Mouse (Mus musculus) heart, embryonic 12.5 days (tissue): ENCODE results near the gene Uhrf1. TPM values are rescaled to one million over a fixed set of nuclear protein-coding genes. Genes with fewer than 3 reads are reported as not detected.

Experiments
- ATAC-seq: fragments of 200-750 bp; cut with Nextera tagmentation; 2 replicates; pipeline ENCODE4 v1.8.0; 2017; ENCODE audit warnings: moderate TSS enrichment, moderate library complexity; ENCODE audit not compliant: insufficient number of reproducible peaks, low FRiP score
- H3K27ac ChIP-seq: fragments of 300-500 bp; sonication (generic); 2 replicates; pipeline ENCODE4 v1.5.1; 2016; ENCODE audit warnings: mild to moderate bottlenecking, moderate library complexity; ENCODE audit not compliant: poor library complexity, severe bottlenecking
- H3K27me3 ChIP-seq: fragments of 300-500 bp; sonication (generic); replicated peaks from 2 replicates; pipeline ENCODE4 v1.6.1; 2016; ENCODE audit warnings: mild to moderate bottlenecking, moderate library complexity
- H3K36me3 ChIP-seq: fragments of 300-500 bp; sonication (generic); 2 replicates; pipeline ENCODE4 v1.6.1; 2016; ENCODE audit warnings: mild to moderate bottlenecking, moderate library complexity
- H3K4me1 ChIP-seq: fragments of 300-500 bp; sonication (generic); replicated peaks from 2 replicates; pipeline ENCODE4 v1.6.1; 2016; ENCODE audit warnings: mild to moderate bottlenecking
- H3K4me2 ChIP-seq: fragments of 300-500 bp; sonication (generic); 2 replicates; pipeline ENCODE4 v1.6.1; 2016; ENCODE audit warnings: mild to moderate bottlenecking, moderate library complexity
- H3K4me3 ChIP-seq: fragments of 300-500 bp; sonication (generic); 2 replicates; pipeline ENCODE4 v1.5.1; 2016; ENCODE audit warnings: mild to moderate bottlenecking
- H3K9ac ChIP-seq: fragments of 300-500 bp; sonication (generic); 2 replicates; pipeline ENCODE4 v1.6.1; 2016; ENCODE audit warnings: mild to moderate bottlenecking, moderate library complexity
- H3K9me3 ChIP-seq: fragments of 300-500 bp; sonication (generic); replicated peaks from 2 replicates; pipeline ENCODE4 v1.6.1; 2016; ENCODE audit warnings: mild to moderate bottlenecking, moderate library complexity
- WGBS: fragments of 180-500 bp; shearing (Covaris S2); methylation state at CpG from one replicate; pipeline ENCODE4 v1.1.7; 2016; 5-methylcytosine and 5-hydroxymethylcytosine counted together
- polyA plus RNA-seq: library from polyadenylated mRNA; unstranded; fragments of >200 nt; fragmentation: Nextera tagmentation; extraction: Ambion mirVana; gene quantifications from 2 replicates; pipeline ENCODE4 v1.2.1, GENCODE M21; 2016

The Uhrf1 gene
- polyA plus RNA-seq, 1 experiment from 2014 or later: 88.4 TPM

DNA sequence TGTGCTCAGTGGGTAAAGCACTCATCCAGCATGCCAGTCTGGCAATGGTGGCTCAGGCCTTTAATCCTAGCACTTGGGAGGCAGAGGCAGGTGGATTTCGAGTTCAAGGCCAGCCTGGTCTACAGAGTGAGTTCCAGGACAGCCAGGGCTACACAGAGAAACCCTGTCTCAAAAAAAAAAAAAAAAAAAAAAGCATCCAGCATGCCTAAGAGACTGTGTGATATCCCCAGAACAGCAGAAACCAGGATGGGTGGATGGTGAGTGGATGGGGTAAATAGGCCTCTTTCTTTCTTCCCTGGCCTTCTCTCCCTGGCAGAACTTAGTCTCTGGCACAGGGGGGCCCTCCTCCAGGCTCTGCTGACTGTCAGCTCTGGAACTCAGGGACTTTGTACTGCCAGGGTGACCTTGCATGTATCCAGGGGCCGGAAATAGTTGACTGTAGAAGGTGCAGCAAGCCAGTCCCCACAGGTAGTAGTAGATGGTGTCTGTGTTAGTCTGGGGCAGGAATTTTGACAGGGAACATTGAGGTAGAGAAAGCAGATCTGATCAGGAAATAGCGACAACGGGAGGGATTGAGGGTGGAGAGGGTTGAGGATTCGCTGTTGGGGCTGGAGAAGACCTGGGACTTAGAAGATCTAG, 27.2 kb upstream of the Uhrf1 start:
- Histone ChIP-seq H3K9me3 (no peaks in the 10 kb centered on the region), H3K4me1 (peaks cover 50% of the 10 kb centered on the region), H3K27me3 (no peaks in the 10 kb centered on the region), H3K4me3 (peak overlapping the region; percentile 65), H3K9ac (peak overlapping the region; percentile 94), H3K36me3 (peaks cover 55% of the 10 kb centered on the region), H3K27ac (peak overlapping the region; percentile 95), H3K4me2 (peak overlapping the region; percentile 89)
- peak; percentile 29; the same call in 1 of the 2 replicates for ATAC-seq
- WGBS: 13% methylated on average over 5 of the region's 5 CpGs

DNA sequence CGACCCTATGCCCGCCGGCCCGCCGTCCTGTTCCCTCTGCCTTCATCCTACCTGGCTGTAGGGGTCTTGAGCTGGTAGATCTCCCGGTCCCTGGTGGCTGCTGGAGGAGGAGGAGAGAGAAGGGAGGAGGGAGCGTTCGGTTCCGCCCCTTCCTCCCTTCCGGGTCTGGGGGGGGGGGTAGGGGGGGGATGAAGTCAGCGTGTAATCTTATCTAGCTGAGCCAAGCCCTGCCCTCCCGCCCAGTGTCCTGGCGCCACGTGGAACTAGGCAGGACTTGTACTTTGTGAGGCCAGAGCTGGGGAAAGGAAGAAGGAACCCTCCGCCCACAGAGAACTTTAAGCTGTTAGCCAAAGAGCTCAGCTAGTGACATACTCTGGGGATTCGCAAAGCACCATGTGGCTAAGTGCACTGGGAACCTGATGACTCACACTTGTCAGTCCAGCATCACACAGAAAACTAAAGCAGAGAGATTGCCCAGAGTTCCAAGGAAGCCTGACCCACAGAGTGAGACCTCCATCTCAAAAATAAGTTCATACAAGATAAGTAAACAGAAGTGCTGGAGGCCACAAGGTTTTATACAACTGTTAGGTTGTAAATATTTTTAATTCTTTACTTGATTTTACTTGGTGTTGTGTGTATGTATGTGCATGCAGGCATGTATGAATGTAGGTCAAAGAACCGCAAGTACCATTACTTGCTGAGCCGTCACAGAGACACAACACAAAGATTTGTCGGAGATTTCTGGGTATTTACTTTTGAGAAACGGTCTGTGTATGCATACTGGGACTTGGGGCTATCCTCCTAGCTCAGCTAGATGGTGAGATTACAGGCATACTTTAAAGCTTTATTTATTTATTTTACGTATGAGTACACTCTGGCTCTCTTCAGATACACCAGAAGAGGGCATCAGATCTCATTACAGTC, 26.2 kb upstream of the Uhrf1 start, which contains the start of gene Ticam1:
TSS of gene Ticam1 (minus strand) at position 144 of the 924 bp plus-strand sequence.
- no peaks in the 10 kb centered on the region for H3K9me3 ChIP-seq
- peak within 1 kb of the TSS; percentile 89 for H3K4me2 ChIP-seq
- peak; percentile 93 for ATAC-seq
- H3K4me3 ChIP-seq: peak within 1 kb of the TSS; percentile 65
- H3K27ac ChIP-seq: peak within 1 kb of the TSS; percentile 95
- peaks cover 55% of the 10 kb centered on the region for H3K36me3 ChIP-seq
- H3K9ac ChIP-seq: peak within 1 kb of the TSS; percentile 94
- no peaks in the 10 kb centered on the region for H3K27me3 ChIP-seq
- 4% methylated on average over 20 of the region's 21 CpGs for WGBS
- peaks cover 50% of the 10 kb centered on the region for H3K4me1 ChIP-seq

DNA sequence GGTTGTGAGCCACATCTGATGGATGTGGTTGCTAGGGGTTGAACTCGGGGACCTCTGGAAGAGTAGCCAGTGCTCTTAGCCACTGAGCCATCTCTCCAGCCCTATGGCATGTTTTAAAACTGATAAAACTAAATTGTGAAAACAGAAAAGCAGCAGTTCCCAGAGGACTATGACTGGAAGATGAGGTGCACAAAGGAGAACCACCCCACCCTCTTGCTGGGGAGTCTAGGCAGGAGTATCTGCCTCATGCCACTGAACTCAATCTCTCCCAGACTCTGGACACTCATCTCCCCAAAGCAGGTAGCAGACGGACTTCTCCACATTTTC, 25.6 kb upstream of the Uhrf1 start:
- WGBS: 40% methylated on average over 2 of the region's 2 CpGs
- Histone ChIP-seq H3K27ac (peak overlapping the region; percentile 95), H3K36me3 (peaks cover 53% of the 10 kb centered on the region), H3K27me3 (no peaks in the 10 kb centered on the region), H3K4me2 (peak overlapping the region; percentile 89), H3K9ac (no peak overlapping the region), H3K9me3 (no peaks in the 10 kb centered on the region), H3K4me3 (peak overlapping the region; percentile 65; the same call in 1 of the 2 replicates), H3K4me1 (peaks cover 48% of the 10 kb centered on the region)
- ATAC-seq: no peak

DNA sequence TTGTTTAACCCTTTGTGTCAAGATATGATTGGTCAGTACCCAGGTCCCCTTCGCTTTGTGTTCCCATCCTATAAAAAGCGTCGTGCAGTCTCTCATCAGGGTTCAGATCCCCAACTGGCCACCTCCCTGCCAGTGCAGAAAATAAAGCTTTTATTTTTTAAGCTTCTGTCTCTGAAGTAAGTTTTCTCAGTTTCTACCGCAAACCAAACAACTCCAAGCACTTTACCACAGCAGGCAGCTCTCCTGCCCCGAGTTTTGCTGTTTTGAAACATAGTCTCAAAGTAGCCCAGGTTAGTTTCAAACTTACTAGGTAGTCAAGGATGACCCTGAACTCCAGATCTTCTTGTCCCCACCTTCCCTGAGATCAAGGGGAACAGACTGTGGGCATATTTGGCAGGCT, 24.8 kb upstream of the Uhrf1 start:
- Histone ChIP-seq H3K4me2 (no peak overlapping the region), H3K27ac (peak overlapping the region; percentile 95; the same call in 1 of the 2 replicates), H3K9ac (0 out of 2 replicates have a peak overlapping the region, but pooled peaks have one; percentile 16), H3K27me3 (no peaks in the 10 kb centered on the region), H3K36me3 (peaks cover 54% of the 10 kb centered on the region), H3K9me3 (no peaks in the 10 kb centered on the region), H3K4me1 (peaks cover 40% of the 10 kb centered on the region), H3K4me3 (no peak overlapping the region)
- no peak for ATAC-seq
- WGBS: 81% methylated on average over 5 of the region's 5 CpGs

DNA sequence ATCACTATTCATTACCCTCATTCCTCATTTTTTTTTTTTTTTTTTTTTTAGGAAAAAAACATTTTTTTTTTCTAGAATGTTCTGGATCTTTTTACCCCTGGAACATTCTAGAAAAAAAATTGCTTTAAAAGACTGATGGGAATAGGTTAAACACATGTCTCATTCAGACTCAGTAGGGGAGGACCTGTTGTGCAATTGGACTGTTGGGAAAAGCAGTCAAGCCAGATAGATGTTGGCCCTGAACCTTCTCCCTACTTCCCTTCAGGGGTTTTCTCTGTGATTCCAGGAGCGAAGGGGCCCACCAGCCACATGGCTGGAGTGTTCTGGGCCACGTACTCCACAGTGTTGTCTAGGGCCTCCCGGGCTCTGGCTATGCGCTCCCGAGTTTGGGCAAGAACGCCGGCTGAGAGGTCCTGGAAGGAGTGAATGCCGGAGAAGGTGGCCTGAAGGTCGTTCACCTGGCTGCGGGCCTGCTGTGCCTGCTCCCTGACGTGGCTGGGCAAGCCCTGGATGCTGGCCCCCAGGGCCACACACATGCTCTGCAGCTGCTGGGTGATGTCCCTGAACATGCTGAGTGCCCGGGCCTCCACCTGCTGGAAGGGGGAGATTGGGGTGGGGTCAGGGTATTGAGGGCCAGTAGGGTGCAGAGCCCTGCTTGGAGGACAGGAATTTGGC, 23.5 kb upstream of the Uhrf1 start:
- peak overlapping the region; percentile 48; the same call in 1 of the 2 replicates for H3K27ac ChIP-seq
- H3K9ac ChIP-seq: no peak overlapping the region
- H3K36me3 ChIP-seq: peaks cover 54% of the 10 kb centered on the region
- H3K27me3 ChIP-seq: no peaks in the 10 kb centered on the region
- no peak for ATAC-seq
- no peak overlapping the region for H3K4me3 ChIP-seq
- no peaks in the 10 kb centered on the region for H3K9me3 ChIP-seq
- 74% methylated on average over 12 of the region's 12 CpGs for WGBS
- peaks cover 29% of the 10 kb centered on the region for H3K4me1 ChIP-seq
- no peak overlapping the region for H3K4me2 ChIP-seq

DNA sequence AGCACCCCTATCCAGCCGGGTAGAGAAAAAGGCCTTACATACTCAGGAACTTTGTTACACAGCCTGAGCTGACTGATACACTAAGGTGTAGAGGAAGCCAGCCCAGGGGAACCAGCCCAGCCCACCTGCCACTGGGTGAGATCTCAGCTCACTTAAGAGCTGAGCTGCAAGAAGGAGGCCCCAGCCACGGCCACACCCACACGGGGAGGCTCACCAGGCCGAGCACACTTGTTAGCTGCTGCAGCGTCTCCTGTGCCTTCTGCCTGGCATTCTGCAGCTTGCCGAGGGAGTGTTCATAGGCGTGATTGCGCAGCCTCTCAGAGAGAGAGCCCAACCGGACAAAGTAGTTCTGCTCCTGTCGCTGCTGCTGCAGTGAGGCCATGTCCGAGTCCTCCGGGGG, 21.9 kb upstream of the Uhrf1 start:
- Histone ChIP-seq H3K4me1 (peaks cover 27% of the 10 kb centered on the region), H3K9ac (no peak overlapping the region), H3K4me2 (no peak overlapping the region), H3K4me3 (no peak overlapping the region), H3K36me3 (peaks cover 70% of the 10 kb centered on the region), H3K27ac (no peak overlapping the region), H3K9me3 (no peaks in the 10 kb centered on the region), H3K27me3 (no peaks in the 10 kb centered on the region)
- WGBS: 84% methylated on average over 12 of the region's 12 CpGs
- ATAC-seq: no peak

DNA sequence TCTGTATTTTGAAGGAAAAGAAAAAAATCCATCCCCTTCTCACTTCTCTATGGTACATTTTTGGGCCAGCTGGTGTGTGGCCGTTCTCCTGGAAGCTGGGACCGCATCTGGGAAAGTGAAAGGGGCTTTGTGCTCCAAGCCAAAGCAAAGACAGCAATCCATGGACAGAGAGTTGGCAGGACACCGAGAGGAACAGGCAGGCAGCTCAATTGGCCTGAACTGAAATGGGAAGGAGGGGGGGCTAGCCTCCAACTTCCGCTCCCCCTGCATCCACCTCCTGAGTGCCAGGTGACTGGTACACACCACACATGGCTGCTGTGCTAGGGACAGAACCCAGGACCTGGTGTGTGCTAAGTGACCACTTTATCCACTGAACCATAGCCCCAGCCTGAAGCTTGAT, 20.3 kb upstream of the Uhrf1 start:
- Histone ChIP-seq H3K4me2 (no peak overlapping the region), H3K4me1 (peaks cover 27% of the 10 kb centered on the region), H3K36me3 (peaks cover 79% of the 10 kb centered on the region), H3K9ac (no peak overlapping the region; the same call in 1 of the 2 replicates), H3K9me3 (no peaks in the 10 kb centered on the region), H3K4me3 (no peak overlapping the region), H3K27ac (no peak overlapping the region), H3K27me3 (no peaks in the 10 kb centered on the region)
- WGBS: 91% methylated on average over 4 of the region's 4 CpGs
- no peak for ATAC-seq

DNA sequence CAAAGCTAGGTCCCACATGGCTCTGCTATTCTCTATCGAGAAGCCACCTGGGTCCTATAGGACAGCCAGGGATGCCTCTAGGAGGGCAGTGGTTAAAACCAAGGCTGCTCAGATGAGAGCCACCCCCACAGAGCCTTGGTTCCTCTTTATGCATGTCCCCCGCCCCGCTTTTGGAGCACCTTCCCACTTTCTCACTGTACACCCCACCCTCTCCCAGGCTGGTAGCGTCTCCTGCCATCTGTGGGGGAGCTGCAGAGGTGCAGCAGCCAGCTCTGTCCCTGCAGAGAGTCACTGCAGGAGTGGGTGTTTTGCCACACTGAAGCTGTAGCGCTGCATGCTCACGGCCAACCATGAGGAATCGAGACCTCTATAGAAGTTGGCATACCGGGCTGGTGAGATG, 19.8 kb upstream of the Uhrf1 start:
- Histone ChIP-seq H3K36me3 (peaks cover 78% of the 10 kb centered on the region), H3K9ac (no peak overlapping the region), H3K27ac (no peak overlapping the region), H3K4me1 (peaks cover 27% of the 10 kb centered on the region), H3K4me3 (no peak overlapping the region), H3K27me3 (no peaks in the 10 kb centered on the region), H3K9me3 (no peaks in the 10 kb centered on the region), H3K4me2 (no peak overlapping the region)
- WGBS: 94% methylated on average over 8 of the region's 8 CpGs
- ATAC-seq: no peak

DNA sequence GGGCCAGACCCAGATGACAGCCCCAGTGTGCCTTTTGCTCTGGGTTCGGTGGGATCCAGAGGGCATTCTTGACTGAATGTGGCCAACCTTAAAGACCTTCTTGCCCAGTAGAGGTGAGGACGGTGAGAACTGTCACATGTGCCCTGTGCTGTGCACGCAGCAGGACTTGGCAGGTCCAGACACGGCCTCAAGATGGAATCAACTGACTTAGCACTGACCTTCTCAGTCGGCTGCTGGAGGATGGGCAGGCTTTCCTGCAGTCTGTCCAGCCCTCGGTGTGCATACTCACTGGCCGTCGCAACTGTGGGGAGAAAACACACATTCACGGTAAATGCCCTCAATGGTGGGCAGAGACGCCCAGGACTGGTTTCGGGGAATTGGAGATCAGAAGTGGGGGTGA, 17.1 kb upstream of the Uhrf1 start:
- H3K4me3 ChIP-seq: no peak overlapping the region
- H3K4me2 ChIP-seq: no peak overlapping the region
- no peak overlapping the region for H3K27ac ChIP-seq
- H3K36me3 ChIP-seq: peaks cover 57% of the 10 kb centered on the region
- no peak for ATAC-seq
- H3K4me1 ChIP-seq: peaks cover 33% of the 10 kb centered on the region
- WGBS: 92% methylated on average over 11 of the region's 11 CpGs
- H3K9me3 ChIP-seq: no peaks in the 10 kb centered on the region
- H3K27me3 ChIP-seq: no peaks in the 10 kb centered on the region
- H3K9ac ChIP-seq: no peak overlapping the region

DNA sequence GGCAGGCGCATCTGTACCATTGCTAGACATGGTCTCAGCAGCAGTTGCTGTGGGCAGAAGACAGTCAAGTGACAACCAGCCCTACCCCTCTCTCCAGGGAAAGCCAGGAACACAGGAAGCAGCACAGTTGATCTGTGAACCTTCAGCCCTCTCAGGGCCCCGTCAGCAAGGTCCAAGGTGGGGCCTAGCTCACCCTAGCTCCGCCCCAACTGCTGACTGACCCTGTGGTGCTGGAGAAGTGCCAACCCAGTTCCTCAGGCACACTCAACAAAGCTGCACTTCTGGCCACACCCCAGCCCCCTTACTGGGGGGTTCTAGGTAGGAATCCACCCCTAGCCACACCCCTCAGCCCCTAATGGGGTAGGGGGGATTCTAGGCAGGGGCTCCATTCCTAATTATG, 15.3 kb upstream of the Uhrf1 start:
- peaks cover 41% of the 10 kb centered on the region for H3K36me3 ChIP-seq
- no peaks in the 10 kb centered on the region for H3K9me3 ChIP-seq
- peaks cover 38% of the 10 kb centered on the region for H3K4me1 ChIP-seq
- H3K27me3 ChIP-seq: no peaks in the 10 kb centered on the region
- peak overlapping the region; percentile 42; the same call in 1 of the 2 replicates for H3K9ac ChIP-seq
- ATAC-seq: peak; percentile 63
- 41% methylated on average over 3 of the region's 3 CpGs for WGBS
- peak overlapping the region; percentile 17; the same call in 1 of the 2 replicates for H3K4me3 ChIP-seq
- H3K4me2 ChIP-seq: peak overlapping the region; percentile 80
- peak overlapping the region; percentile 94 for H3K27ac ChIP-seq

DNA sequence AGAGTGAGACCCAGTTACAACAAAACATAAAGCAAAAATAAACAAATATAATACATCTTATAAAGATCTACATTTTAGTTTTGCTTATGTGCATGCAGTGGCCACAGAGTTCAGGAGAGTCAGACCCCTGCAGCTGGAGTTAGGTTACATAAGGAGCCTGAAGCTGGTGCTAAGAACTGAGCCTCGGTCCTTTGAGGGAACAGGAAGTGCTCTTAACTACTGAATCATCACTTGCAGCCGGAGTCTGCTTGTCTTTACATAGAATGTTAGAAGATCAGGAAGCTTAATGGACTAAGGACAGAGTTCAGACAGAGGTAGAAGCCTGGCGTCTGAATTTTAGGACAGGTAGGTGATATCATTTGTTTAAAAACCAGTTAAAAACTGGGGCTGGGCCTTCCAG, 14.3 kb upstream of the Uhrf1 start:
- peak overlapping the region; percentile 68 for H3K4me3 ChIP-seq
- ATAC-seq: no peak
- H3K4me1 ChIP-seq: peaks cover 38% of the 10 kb centered on the region
- 32% methylated on average over 3 of the region's 3 CpGs for WGBS
- peak overlapping the region; percentile 80 for H3K4me2 ChIP-seq
- H3K27ac ChIP-seq: peak overlapping the region; percentile 94
- peak overlapping the region; percentile 78 for H3K9ac ChIP-seq
- peaks cover 33% of the 10 kb centered on the region for H3K36me3 ChIP-seq
- H3K27me3 ChIP-seq: no peaks in the 10 kb centered on the region
- no peaks in the 10 kb centered on the region for H3K9me3 ChIP-seq
